Mouse (Mus musculus) forebrain, embryonic 13.5 days (tissue): ENCODE measurements at regions not wholly inside any gene's neighbourhood (a gene's known extent, or its start where the extent isn't known, plus 50 kb on each side); places are given as distances from the start of the nearest gene placed in this dataset.

Source experiments
- ATAC-seq: fragments of 200-750 bp; cut with Nextera tagmentation; 2 replicates; pipeline ENCODE4 v1.8.0; 2017
- H3K27ac ChIP-seq: fragments of 300-500 bp; sonication (generic); 2 replicates; pipeline ENCODE4 v1.5.1; 2015; ENCODE audit warnings: inconsistent platforms, mild to moderate bottlenecking, moderate library complexity
- H3K27me3 ChIP-seq: fragments of 300-500 bp; sonication (generic); 2 replicates; pipeline ENCODE4 v1.6.1; 2015; ENCODE audit warnings: mild to moderate bottlenecking, inconsistent platforms
- H3K36me3 ChIP-seq: fragments of 300-500 bp; sonication (generic); 2 replicates; pipeline ENCODE4 v1.6.1; 2015; ENCODE audit warnings: mild to moderate bottlenecking, inconsistent platforms; ENCODE audit not compliant: poor library complexity, severe bottlenecking
- H3K4me1 ChIP-seq: fragments of 300-500 bp; sonication (generic); 2 replicates; pipeline ENCODE4 v1.6.1; 2015; ENCODE audit warnings: inconsistent platforms
- H3K4me2 ChIP-seq: fragments of 300-500 bp; sonication (generic); 2 replicates; pipeline ENCODE4 v1.6.1; 2015; ENCODE audit warnings: inconsistent platforms, mild to moderate bottlenecking, moderate library complexity
- H3K4me3 ChIP-seq: fragments of 300-500 bp; sonication (generic); 2 replicates; pipeline ENCODE4 v1.5.1; 2015; ENCODE audit warnings: mild to moderate bottlenecking, inconsistent platforms
- H3K9ac ChIP-seq: fragments of 300-500 bp; sonication (generic); 2 replicates; pipeline ENCODE4 v1.6.1; 2015; ENCODE audit warnings: mild to moderate bottlenecking, inconsistent platforms
- H3K9me3 ChIP-seq: fragments of 300-500 bp; sonication (generic); replicated peaks from 2 replicates; pipeline ENCODE4 v1.6.1; 2016; ENCODE audit warnings: inconsistent platforms
- WGBS: fragments of 180-500 bp; shearing (Covaris S2); methylation state at CpG from one replicate; pipeline ENCODE4 v1.1.7; 2015; 5-methylcytosine and 5-hydroxymethylcytosine counted together

DNA sequence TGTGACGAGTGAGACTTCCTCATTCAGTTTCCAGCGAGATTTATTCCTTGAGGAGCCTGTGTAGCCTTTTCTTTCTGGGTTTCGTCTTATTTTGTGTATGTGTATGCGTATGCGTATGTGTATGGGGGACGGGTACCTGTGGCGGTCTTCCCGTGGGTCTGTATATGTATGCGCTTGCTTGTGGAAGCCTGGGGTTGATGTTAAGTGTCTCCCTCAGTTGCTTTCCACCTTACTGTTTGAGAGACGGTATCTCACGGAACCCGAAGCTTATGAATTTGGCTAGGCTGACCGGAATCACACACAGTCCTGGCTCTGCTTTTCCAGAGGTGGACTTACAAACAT is 87.1 kb downstream of the Ankrd50 start:
- no peak for ATAC-seq
- Histone ChIP-seq H3K36me3 (no peaks in the 10 kb centered on the region), H3K27ac (no peak overlapping the region), H3K4me1 (peaks cover 11% of the 10 kb centered on the region), H3K9ac (no peak overlapping the region), H3K4me2 (peak overlapping the region; percentile 60), H3K9me3 (no peaks in the 10 kb centered on the region), H3K27me3 (0 out of 2 replicates have a peak, but pooled peaks cover 3% of the 10 kb centered on the region), H3K4me3 (no peak overlapping the region)
- 69% methylated on average over 13 of the region's 13 CpGs for WGBS

DNA sequence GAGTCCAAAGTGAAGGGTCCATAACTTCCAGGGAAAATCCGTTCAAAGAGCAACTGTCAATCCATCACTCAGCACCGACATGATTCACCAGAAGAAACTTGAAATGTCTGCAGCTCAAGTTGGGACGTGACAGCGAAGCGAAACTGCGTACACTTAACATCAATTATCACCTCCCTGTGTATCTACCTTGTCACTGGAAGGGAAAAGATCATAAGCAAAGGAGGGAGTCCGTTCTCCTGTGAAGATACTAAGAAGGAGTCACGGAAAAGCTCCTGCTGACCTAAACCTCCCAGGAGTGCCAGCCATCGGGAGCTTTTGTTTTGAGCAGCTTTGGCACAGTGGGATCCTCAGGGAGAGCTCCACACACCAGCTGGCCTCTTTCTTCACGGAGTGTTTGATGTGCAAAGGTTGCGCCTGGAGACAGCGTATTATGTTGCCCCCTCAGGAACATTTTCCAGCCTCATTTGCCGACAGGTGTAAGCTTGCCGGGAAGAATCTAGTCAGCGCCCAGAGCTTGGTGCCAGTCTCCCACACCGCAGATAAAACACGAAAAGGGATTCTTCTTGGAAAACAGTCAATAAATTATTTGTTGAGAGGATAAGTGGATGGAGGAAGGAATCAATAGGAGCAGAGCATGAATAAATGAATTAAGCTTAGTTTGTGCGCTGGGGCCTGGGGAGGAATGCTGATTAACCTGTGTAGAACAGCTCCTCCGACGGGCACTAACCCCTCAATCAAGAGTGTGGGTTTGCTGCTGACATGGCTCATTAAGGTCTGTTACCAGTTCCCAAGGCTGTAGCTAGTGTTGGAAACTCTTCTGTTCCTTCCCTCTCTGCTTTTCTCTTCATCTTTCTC is 87.7 kb downstream of the Ankrd50 start:
- H3K4me2 ChIP-seq = peak overlapping the region; percentile 60
- H3K36me3 ChIP-seq = no peaks in the 10 kb centered on the region
- H3K27me3 ChIP-seq = 0 out of 2 replicates have a peak, but pooled peaks cover 3% of the 10 kb centered on the region
- peak overlapping the region; percentile 45; the same call in 1 of the 2 replicates for H3K9ac ChIP-seq
- peak overlapping the region; percentile 23 for H3K4me3 ChIP-seq
- peak; percentile 85 for ATAC-seq
- WGBS = 2% methylated on average over 20 of the region's 20 CpGs
- H3K9me3 ChIP-seq = no peaks in the 10 kb centered on the region
- peaks cover 11% of the 10 kb centered on the region for H3K4me1 ChIP-seq
- H3K27ac ChIP-seq = no peak overlapping the region

DNA sequence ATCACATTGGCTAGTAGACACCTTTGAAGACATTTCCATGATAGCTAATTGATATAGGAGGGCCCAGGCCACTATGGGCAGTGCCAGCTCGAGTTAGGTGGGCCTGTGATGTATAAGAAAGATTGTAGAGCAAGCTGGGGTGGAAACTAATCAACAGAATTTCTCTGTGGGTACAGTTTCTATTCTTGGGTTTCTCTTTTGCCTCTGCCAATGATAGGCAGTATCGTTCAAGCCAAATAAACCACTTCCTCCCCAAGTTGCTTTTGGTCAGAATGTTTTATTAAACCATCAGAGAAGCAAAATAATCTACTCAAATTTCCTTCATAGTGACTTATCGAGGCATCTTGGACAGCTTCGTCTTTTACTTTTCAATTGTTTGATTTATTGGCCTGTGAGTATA is 90.3 kb downstream of the Ankrd50 start:
- 76% methylated on average over 4 of the region's 4 CpGs for WGBS
- Histone ChIP-seq H3K4me1 (peaks cover 12% of the 10 kb centered on the region), H3K9ac (no peak overlapping the region), H3K36me3 (no peaks in the 10 kb centered on the region), H3K4me3 (no peak overlapping the region), H3K4me2 (no peak overlapping the region), H3K27ac (no peak overlapping the region), H3K27me3 (0 out of 2 replicates have a peak, but pooled peaks cover 3% of the 10 kb centered on the region), H3K9me3 (no peaks in the 10 kb centered on the region)
- no peak for ATAC-seq

DNA sequence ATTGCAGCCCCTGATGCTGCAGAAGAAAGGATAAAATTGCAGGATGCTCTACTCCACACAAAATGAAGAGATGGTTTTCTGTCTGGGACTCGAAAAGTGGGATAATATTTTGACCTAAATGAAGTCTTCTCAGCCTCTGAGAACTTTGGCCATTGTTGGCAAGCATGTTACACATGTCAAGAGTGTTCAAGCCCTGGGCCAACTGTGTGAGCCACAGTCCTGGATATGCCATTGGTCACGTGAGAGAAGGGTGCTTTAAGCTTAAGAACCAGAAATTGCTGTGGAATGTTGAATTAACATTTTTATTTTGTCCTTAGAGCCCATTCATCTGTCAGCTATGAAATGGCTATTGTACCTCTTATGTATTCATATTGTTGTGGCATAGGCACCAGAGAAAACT is 95.0 kb downstream of the Ankrd50 start:
- no peak overlapping the region for H3K9ac ChIP-seq
- H3K27ac ChIP-seq = no peak overlapping the region
- 0 out of 2 replicates have a peak, but pooled peaks cover 7% of the 10 kb centered on the region for H3K27me3 ChIP-seq
- 52% methylated on average over 2 of the region's 2 CpGs for WGBS
- no peaks in the 10 kb centered on the region for H3K36me3 ChIP-seq
- no peak overlapping the region for H3K4me3 ChIP-seq
- H3K4me2 ChIP-seq = no peak overlapping the region
- ATAC-seq = no peak
- H3K4me1 ChIP-seq = peaks cover 8% of the 10 kb centered on the region
- no peaks in the 10 kb centered on the region for H3K9me3 ChIP-seq

DNA sequence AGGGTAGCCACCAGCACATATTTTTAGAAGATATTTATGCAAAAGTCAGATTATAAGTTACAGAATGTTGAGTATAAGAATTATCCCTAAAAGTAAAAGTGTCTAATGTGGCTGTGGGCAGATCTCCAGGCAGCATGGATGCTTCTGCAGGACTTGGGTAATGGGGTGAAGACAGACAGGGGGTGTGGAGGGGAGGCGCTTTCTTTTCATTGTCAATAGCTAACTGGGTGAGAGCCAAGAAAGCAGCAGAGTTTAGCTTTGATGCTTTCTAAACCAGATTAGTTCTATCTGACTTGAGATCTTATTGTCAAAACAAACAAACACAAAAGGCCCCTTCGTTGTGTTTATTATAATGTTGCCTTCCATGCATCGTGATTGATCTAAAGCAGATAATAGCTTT is 95.7 kb downstream of the Ankrd50 start:
- H3K4me2 ChIP-seq = no peak overlapping the region
- WGBS = 2% methylated on average over 3 of the region's 3 CpGs
- no peak overlapping the region for H3K4me3 ChIP-seq
- no peak for ATAC-seq
- peaks cover 8% of the 10 kb centered on the region for H3K4me1 ChIP-seq
- no peak overlapping the region for H3K9ac ChIP-seq
- H3K9me3 ChIP-seq = no peaks in the 10 kb centered on the region
- 0 out of 2 replicates have a peak, but pooled peaks cover 7% of the 10 kb centered on the region for H3K27me3 ChIP-seq
- no peak overlapping the region for H3K27ac ChIP-seq
- H3K36me3 ChIP-seq = no peaks in the 10 kb centered on the region

DNA sequence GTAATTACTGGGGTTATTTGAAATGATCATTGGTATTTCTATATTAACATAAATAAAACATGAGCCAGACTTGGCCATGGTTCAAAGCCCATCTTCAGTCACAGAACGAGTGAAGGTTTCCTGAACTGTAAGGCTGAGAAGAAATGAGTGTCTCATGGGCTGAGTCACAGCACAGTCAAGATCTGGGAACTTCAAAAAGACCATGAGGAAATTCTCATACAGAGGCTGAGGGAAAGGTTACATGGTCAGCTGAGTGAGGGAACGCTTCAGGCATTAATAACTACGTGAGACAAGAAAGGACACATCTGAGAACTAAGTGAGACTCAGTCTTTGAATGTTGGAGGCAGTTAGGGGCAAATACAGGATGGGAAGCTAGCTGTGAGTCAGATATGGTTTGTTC is 101.9 kb downstream of the Ankrd50 start:
- Histone ChIP-seq H3K36me3 (no peaks in the 10 kb centered on the region), H3K4me1 (no peaks in the 10 kb centered on the region), H3K4me2 (no peak overlapping the region), H3K9ac (no peak overlapping the region), H3K27ac (no peak overlapping the region), H3K27me3 (0 out of 2 replicates have a peak, but pooled peaks cover 7% of the 10 kb centered on the region), H3K9me3 (no peaks in the 10 kb centered on the region), H3K4me3 (no peak overlapping the region)
- ATAC-seq = no peak
- WGBS = 73% methylated on average over 3 of the region's 3 CpGs

DNA sequence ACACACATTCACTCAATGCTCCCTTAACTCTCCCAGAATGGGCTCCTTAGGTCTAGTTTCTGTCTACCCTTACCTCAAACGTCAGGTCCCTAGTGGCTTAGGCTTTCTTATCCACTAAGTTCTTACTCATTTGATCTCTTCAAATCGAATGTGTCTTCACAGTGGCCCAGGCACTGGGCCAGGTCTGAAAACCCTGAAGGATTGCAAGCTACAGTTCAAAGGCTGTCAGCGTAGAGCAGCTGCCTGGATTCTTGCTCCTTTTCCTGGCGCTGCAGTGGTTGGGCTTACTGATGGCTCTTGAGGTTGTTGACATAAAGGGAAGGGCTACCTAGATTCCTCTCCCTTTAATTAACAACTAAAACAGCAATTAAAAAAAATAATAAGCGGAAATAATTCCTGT is 103.0 kb downstream of the Ankrd50 start:
- Histone ChIP-seq H3K4me3 (no peak overlapping the region), H3K4me2 (no peak overlapping the region), H3K36me3 (no peaks in the 10 kb centered on the region), H3K9ac (no peak overlapping the region), H3K27me3 (0 out of 2 replicates have a peak, but pooled peaks cover under 1% of the 10 kb centered on the region), H3K9me3 (no peaks in the 10 kb centered on the region), H3K27ac (no peak overlapping the region), H3K4me1 (no peaks in the 10 kb centered on the region)
- no peak for ATAC-seq
- 76% methylated on average over 5 of the region's 5 CpGs for WGBS

DNA sequence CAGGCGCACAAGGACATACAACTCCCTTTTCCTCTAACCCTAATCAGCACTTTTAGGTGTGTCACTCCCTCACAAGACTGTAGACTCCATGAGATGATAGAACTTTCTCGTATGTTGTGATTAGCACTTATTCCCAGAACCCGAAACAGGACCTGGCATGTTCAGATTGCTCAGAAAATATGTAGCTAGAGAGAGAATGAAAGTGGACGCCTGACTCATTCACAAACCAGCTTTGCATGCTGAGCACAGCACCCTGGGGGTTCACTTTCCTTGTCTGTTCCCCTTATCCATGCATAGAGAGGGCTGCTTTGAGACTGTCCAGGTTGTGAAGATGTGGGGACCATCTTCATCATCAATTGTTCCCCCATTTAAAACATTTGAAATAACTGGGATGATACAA is 111.0 kb downstream of the Ankrd50 start:
- no peaks in the 10 kb centered on the region for H3K36me3 ChIP-seq
- H3K4me1 ChIP-seq = no peaks in the 10 kb centered on the region
- no peak overlapping the region for H3K4me2 ChIP-seq
- H3K4me3 ChIP-seq = no peak overlapping the region
- no peak overlapping the region for H3K9ac ChIP-seq
- ATAC-seq = no peak
- H3K9me3 ChIP-seq = no peaks in the 10 kb centered on the region
- H3K27me3 ChIP-seq = no peaks in the 10 kb centered on the region
- H3K27ac ChIP-seq = no peak overlapping the region
- 83% methylated on average over 4 of the region's 4 CpGs for WGBS

DNA sequence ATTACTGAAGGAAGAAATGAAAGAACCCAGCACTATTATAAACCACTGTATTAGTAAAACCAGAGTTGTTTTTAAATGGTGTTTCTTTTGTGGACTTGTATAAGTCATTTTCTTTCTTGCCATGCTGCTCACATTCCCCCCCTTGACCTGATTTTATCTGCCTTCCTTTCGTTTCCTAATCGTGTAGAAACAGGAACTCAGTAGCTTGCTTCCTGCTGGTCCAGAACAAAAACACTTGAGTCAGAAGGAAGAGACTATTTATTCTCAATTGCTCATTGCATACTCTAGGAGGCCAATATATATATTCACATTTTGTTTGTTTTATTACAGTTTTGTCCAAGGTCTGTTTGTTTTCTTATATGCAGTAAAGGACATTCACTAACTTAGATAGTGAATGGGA is 112.9 kb downstream of the Ankrd50 start:
- Histone ChIP-seq H3K9me3 (no peaks in the 10 kb centered on the region), H3K4me2 (no peak overlapping the region), H3K4me1 (no peaks in the 10 kb centered on the region), H3K27me3 (no peaks in the 10 kb centered on the region), H3K27ac (no peak overlapping the region), H3K4me3 (no peak overlapping the region), H3K36me3 (no peaks in the 10 kb centered on the region), H3K9ac (no peak overlapping the region)
- WGBS = 44% methylated on average over 2 of the region's 2 CpGs
- ATAC-seq = no peak

DNA sequence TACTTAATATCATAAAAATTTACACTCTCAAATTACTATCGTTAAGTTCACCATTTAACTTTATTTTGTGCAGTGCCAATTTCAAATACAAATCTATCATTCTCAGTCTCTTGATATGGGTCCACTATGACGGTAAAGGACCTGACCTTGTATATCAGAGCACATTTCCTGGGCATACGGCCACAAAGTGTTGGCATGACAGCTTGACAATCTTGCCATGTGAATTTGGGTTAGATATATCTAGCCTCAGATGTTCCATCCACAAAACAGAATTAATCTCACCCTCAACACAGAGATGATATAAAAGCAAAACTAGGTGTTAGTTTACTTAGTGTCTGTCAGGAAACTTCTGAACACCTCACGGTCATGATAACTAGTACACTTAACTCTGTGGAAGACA is 120.8 kb downstream of the Ankrd50 start:
- H3K9ac ChIP-seq = no peak overlapping the region
- H3K27ac ChIP-seq = no peak overlapping the region
- over 99% methylated on average over 4 of the region's 4 CpGs for WGBS
- ATAC-seq = no peak
- no peaks in the 10 kb centered on the region for H3K9me3 ChIP-seq
- H3K27me3 ChIP-seq = no peaks in the 10 kb centered on the region
- H3K4me3 ChIP-seq = no peak overlapping the region
- H3K4me2 ChIP-seq = no peak overlapping the region
- no peaks in the 10 kb centered on the region for H3K4me1 ChIP-seq
- H3K36me3 ChIP-seq = no peaks in the 10 kb centered on the region

DNA sequence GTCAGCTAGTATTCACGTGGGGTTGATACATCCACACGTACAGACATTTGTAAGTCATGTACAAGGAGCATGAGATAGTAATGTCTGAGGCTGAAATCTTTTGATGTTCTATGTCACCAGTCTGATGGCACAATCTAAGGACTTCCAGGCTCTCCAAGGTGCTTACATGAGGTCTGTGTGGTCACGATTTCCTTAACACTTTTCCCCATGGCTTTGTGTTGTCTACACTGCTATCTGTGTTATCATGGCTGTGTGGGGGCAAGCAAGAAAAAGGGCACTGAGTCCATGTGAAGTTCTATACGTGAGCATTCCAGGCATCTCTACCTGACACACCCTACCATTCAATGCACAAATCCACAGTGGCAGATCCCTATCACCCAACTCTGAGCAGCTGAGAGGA is 123.2 kb downstream of the Ankrd50 start:
- H3K36me3 ChIP-seq = no peaks in the 10 kb centered on the region
- H3K27ac ChIP-seq = no peak overlapping the region
- H3K4me1 ChIP-seq = no peaks in the 10 kb centered on the region
- no peak for ATAC-seq
- H3K9me3 ChIP-seq = no peaks in the 10 kb centered on the region
- H3K4me3 ChIP-seq = no peak overlapping the region
- no peaks in the 10 kb centered on the region for H3K27me3 ChIP-seq
- 88% methylated on average over 4 of the region's 4 CpGs for WGBS
- H3K9ac ChIP-seq = no peak overlapping the region
- H3K4me2 ChIP-seq = no peak overlapping the region

DNA sequence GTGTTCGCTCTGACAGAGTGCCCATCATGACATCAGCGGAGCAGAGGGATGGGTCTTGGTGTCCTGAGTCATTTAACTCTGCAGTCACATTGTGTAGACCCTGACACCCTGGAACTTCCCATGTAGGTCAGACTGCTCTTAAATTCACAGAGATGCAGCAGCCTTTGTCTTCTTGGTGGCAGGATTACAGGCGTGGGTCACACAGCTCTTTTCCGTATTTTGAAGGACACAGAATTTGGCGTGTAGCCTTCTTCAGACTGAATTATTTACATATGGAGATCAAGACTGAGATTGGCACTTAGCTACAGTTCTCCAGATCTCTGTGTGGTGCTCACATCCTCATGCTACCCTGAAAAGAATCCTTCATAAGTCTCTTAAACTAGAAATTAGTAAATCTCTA is 123.7 kb downstream of the Ankrd50 start:
- Histone ChIP-seq H3K4me2 (no peak overlapping the region), H3K4me3 (no peak overlapping the region), H3K27ac (no peak overlapping the region), H3K4me1 (no peaks in the 10 kb centered on the region), H3K27me3 (no peaks in the 10 kb centered on the region), H3K36me3 (no peaks in the 10 kb centered on the region), H3K9me3 (no peaks in the 10 kb centered on the region), H3K9ac (no peak overlapping the region)
- ATAC-seq = no peak
- 68% methylated on average over 5 of the region's 5 CpGs for WGBS

DNA sequence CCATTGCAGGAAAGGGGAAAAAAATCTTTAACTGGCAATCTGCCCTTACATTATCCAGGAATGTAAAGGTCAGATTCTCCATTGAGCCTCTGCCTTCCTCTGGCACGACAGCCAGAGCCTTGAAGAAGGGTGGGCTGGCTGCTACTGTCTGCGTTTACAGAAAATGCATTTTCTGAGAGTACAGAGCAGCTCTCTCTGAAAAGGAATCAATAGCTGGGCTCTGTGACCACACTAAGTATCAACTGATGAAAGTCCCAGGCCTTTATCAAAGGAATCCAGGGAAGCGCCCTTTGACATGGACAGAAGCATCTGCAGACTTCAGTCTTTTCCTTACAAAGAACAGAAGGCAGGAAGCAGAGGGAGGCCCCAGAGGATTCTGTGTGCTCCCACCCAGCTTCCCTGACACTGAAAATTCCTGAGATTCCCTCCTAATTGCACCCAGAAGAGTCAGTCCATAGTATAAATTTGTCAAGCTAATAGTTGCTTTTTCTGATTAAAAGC is 124.2 kb downstream of the Ankrd50 start:
- Histone ChIP-seq H3K9ac (no peak overlapping the region), H3K27ac (no peak overlapping the region), H3K9me3 (no peaks in the 10 kb centered on the region), H3K36me3 (no peaks in the 10 kb centered on the region), H3K4me1 (no peaks in the 10 kb centered on the region), H3K27me3 (no peaks in the 10 kb centered on the region), H3K4me2 (no peak overlapping the region), H3K4me3 (no peak overlapping the region)
- ATAC-seq = no peak
- WGBS = 38% methylated on average over 3 of the region's 3 CpGs
